Mouse (Mus musculus) embryonic facial prominence, embryonic 10.5 days (tissue): ENCODE measurements around the gene Pnp2. TPM values are rescaled to one million over a fixed set of nuclear protein-coding genes. Genes with fewer than 3 reads are reported as not detected.
"Not testable (repeated sequence)": the region's sequence is repeated elsewhere in the genome, so short reads cannot be mapped to it uniquely, and the experiment has no call there.

ENCODE experiments used
- DNase-seq: peaks from one replicate; pipeline ENCODE4 v3.0.0-alpha.2; 2017; ENCODE audit warnings: low spot score
- H3K27ac ChIP-seq: fragments of 300-500 bp; sonication (generic); replicated peaks from 2 replicates; pipeline ENCODE4 v1.5.1; 2016; ENCODE audit warnings: mild to moderate bottlenecking
- H3K27me3 ChIP-seq: fragments of 300-500 bp; sonication (generic); replicated peaks from 2 replicates; pipeline ENCODE4 v1.6.1; 2016; ENCODE audit warnings: low read depth, mild to moderate bottlenecking; ENCODE audit not compliant: poor library complexity, severe bottlenecking
- H3K36me3 ChIP-seq: fragments of 300-500 bp; sonication (generic); replicated peaks from 2 replicates; pipeline ENCODE4 v1.6.1; 2016; ENCODE audit warnings: mild to moderate bottlenecking, moderate library complexity
- H3K4me1 ChIP-seq: fragments of 300-500 bp; sonication (generic); 2 replicates; pipeline ENCODE4 v1.6.1; 2016
- H3K4me3 ChIP-seq: fragments of 300-500 bp; sonication (generic); 2 replicates; pipeline ENCODE4 v1.5.1; 2016; ENCODE audit warnings: mild to moderate bottlenecking, moderate library complexity
- H3K9me3 ChIP-seq: fragments of 300-500 bp; sonication (generic); 2 replicates; pipeline ENCODE4 v1.6.1; 2016; ENCODE audit warnings: mild to moderate bottlenecking
- WGBS: fragments of 180-500 bp; shearing (Covaris S2); methylation state at CpG from one replicate; pipeline ENCODE4 v1.1.7; 2016; 5-methylcytosine and 5-hydroxymethylcytosine counted together
- polyA plus RNA-seq: library from polyadenylated mRNA; unstranded; fragments of >200 nt; fragmentation: Nextera tagmentation; extraction: Ambion mirVana; gene quantifications from 2 replicates; pipeline ENCODE4 v1.2.1, GENCODE M21; 2016

The Pnp2 gene
- polyA plus RNA-seq, 1 experiment from 2014 or later, result 0.39 TPM

GRCm38 (mm10) chr14:50936649-50937048 is 19.1 kb upstream of the Pnp2 start:
- no peaks in the 10 kb centered on the region for H3K27me3 ChIP-seq
- 80% methylated on average over 1 of the region's 1 CpGs for WGBS
- DNase-seq, result no peak
- no peaks in the 10 kb centered on the region for H3K36me3 ChIP-seq
- H3K4me1 ChIP-seq, result peaks cover 7% of the 10 kb centered on the region
- no peaks in the 10 kb centered on the region for H3K9me3 ChIP-seq
- H3K27ac ChIP-seq, result no peak overlapping the region
- no peak overlapping the region for H3K4me3 ChIP-seq

- DNase-seq, result no peak
- H3K9me3 ChIP-seq, result no peaks in the 10 kb centered on the region
- H3K27me3 ChIP-seq, result no peaks in the 10 kb centered on the region
- no peak overlapping the region for H3K4me3 ChIP-seq
- H3K27ac ChIP-seq, result no peak overlapping the region
- no peaks in the 10 kb centered on the region for H3K36me3 ChIP-seq
- no peaks in the 10 kb centered on the region for H3K4me1 ChIP-seq
- WGBS, result 86% methylated on average over 3 of the region's 3 CpGs
Measured at GRCm38 (mm10) chr14:50938119-50938908, 17.5 kb upstream of the Pnp2 start.

DNA sequence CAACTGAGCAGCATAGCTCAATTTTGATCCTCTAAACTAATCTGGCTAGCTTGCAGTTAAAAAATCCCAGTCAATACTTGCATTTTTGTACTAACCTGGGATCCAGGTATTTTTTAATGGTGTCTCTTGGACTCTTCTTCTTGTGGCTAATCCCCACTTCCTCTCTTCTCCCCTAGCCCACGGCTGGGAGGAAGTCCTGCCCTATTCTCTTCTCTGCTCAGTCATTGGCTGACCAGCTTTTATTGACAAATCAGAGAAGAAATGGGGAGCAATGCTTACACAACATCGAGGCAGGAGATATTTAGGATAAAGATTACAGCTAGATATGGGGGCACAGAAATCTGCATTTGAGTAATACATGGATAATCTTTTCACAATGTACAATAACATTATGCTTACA is 16.9 kb upstream of the Pnp2 start:
- peaks cover 2% of the 10 kb centered on the region; the same call in 1 of the 2 replicates for H3K4me1 ChIP-seq
- DNase-seq, result no peak
- H3K36me3 ChIP-seq, result no peaks in the 10 kb centered on the region
- no peak overlapping the region for H3K27ac ChIP-seq
- no peaks in the 10 kb centered on the region for H3K9me3 ChIP-seq
- no peak overlapping the region for H3K4me3 ChIP-seq
- no peaks in the 10 kb centered on the region for H3K27me3 ChIP-seq
- 36% methylated on average over 2 of the region's 2 CpGs for WGBS

- H3K4me3 ChIP-seq, result peak within 1 kb of the TSS; percentile 62
- DNase-seq, result peak; percentile 95
- peaks cover 6% of the 10 kb centered on the region for H3K36me3 ChIP-seq
- H3K9me3 ChIP-seq, result no peaks in the 10 kb centered on the region
- no peaks in the 10 kb centered on the region for H3K27me3 ChIP-seq
- WGBS, result 20% methylated on average over 31 of the region's 31 CpGs
- peak within 1 kb of the TSS; percentile 86 for H3K27ac ChIP-seq
- peaks cover 11% of the 10 kb centered on the region; the same call in 1 of the 2 replicates for H3K4me1 ChIP-seq
Measured at GRCm38 (mm10) chr14:50943932-50944667, 11.7 kb upstream of the Pnp2 start, which contains the start of gene Gm49342. TSS of gene Gm49342 (plus strand) at chr14:50944517.

- WGBS, result under 1% methylated on average over 15 of the region's 15 CpGs
- not testable (repeated sequence) for H3K27me3 ChIP-seq, DNase-seq, H3K9me3 ChIP-seq
- Histone ChIP-seq H3K4me1 (peaks cover 11% of the 10 kb centered on the region; the same call in 1 of the 2 replicates), H3K27ac (peak overlapping the region; percentile 86), H3K36me3 (peaks cover 11% of the 10 kb centered on the region), H3K4me3 (peak overlapping the region; percentile 62)
Measured at GRCm38 (mm10) chr14:50944668-50945033, 11.1 kb upstream of the Pnp2 start.

DNA sequence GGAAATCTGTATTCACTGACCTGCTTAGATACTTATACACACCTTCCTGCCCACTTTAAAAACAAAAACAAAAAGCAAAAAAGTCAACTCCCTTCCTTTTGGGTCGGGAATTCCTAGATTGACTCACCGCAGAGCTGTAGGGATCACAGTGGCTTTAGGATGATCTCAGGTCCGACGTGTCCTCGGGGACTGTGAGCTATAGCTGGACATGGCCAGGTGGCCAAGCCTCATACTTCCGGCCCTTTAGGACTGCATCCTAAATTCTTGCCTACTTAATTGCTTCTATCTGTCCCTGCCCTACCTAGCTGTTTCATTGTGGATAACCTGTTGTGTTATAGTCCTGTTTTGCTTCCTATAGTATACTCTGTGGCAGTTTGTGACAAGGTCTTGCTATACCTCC is 10.7 kb upstream of the Pnp2 start:
- Histone ChIP-seq H3K4me1 (peaks cover 11% of the 10 kb centered on the region; the same call in 1 of the 2 replicates), H3K4me3 (peak overlapping the region; percentile 62), H3K27ac (peak overlapping the region; percentile 86), H3K36me3 (peaks cover 12% of the 10 kb centered on the region)
- DNase-seq, H3K9me3 ChIP-seq, H3K27me3 ChIP-seq: not testable (repeated sequence)
- 14% methylated on average over 6 of the region's 6 CpGs for WGBS

GRCm38 (mm10) chr14:50945526-50945925 is 10.3 kb upstream of the Pnp2 start:
- not testable (repeated sequence) for H3K27me3 ChIP-seq, DNase-seq, H3K27ac ChIP-seq, H3K9me3 ChIP-seq
- peaks cover 11% of the 10 kb centered on the region; the same call in 1 of the 2 replicates for H3K4me1 ChIP-seq
- peaks cover 15% of the 10 kb centered on the region for H3K36me3 ChIP-seq
- WGBS, result 45% methylated on average over 3 of the region's 3 CpGs
- H3K4me3 ChIP-seq, result peak overlapping the region; percentile 62

GRCm38 (mm10) chr14:50955487-50955886 is 305 bp upstream of the Pnp2 start:
- H3K4me3 ChIP-seq, result no peak overlapping the region

DNA sequence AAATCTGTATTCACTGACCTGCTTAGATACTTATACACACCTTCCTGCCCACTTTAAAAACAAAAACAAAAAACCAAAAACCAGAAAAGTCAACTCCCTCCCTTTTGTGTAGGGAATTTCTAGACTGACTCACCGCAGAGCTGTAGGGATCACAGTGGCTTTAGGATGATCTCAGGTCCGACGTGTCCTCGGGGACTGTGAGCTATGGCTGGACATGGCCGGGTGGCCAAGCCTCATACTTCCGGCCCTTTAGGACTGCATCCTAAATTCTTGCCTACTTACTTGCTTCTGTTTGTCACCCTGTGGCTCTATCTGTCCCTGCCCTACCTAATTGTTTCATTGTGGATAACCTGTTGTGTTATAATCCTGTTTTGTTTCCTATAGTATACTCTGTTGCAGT is 932 bp downstream of the Pnp2 start:
- not testable (repeated sequence) for H3K4me1 ChIP-seq, H3K27me3 ChIP-seq, H3K27ac ChIP-seq, H3K36me3 ChIP-seq, DNase-seq, H3K4me3 ChIP-seq, H3K9me3 ChIP-seq
- WGBS, result 86% methylated on average over 6 of the region's 6 CpGs

More at GRCm38 (mm10) chr14:50955487-50955886, 305 bp upstream of the Pnp2 start:
- Histone ChIP-seq H3K4me1 (peaks cover 4% of the 10 kb centered on the region; the same call in 1 of the 2 replicates), H3K36me3 (peaks cover 21% of the 10 kb centered on the region), H3K27me3 (no peaks in the 10 kb centered on the region), H3K27ac (no peak overlapping the region), H3K9me3 (no peaks in the 10 kb centered on the region)
- WGBS, result 88% methylated on average over 10 of the region's 10 CpGs
- no peak for DNase-seq

GRCm38 (mm10) chr14:50957146-50957545 is 1.4 kb downstream of the Pnp2 start:
- H3K27ac ChIP-seq, result not testable (repeated sequence)

GRCm38 (mm10) chr14:50958289-50958995 is 2.6 kb downstream of the Pnp2 start:
- 91% methylated on average over 5 of the region's 5 CpGs for WGBS
- DNase-seq, H3K27me3 ChIP-seq, H3K27ac ChIP-seq, H3K4me1 ChIP-seq, H3K36me3 ChIP-seq, H3K9me3 ChIP-seq, H3K4me3 ChIP-seq: not testable (repeated sequence)

More at GRCm38 (mm10) chr14:50957146-50957545, 1.4 kb downstream of the Pnp2 start:
- not testable (repeated sequence) for H3K9me3 ChIP-seq, H3K36me3 ChIP-seq, H3K27me3 ChIP-seq, H3K4me3 ChIP-seq, H3K4me1 ChIP-seq, DNase-seq
- WGBS, result 72% methylated on average over 3 of the region's 3 CpGs

DNA sequence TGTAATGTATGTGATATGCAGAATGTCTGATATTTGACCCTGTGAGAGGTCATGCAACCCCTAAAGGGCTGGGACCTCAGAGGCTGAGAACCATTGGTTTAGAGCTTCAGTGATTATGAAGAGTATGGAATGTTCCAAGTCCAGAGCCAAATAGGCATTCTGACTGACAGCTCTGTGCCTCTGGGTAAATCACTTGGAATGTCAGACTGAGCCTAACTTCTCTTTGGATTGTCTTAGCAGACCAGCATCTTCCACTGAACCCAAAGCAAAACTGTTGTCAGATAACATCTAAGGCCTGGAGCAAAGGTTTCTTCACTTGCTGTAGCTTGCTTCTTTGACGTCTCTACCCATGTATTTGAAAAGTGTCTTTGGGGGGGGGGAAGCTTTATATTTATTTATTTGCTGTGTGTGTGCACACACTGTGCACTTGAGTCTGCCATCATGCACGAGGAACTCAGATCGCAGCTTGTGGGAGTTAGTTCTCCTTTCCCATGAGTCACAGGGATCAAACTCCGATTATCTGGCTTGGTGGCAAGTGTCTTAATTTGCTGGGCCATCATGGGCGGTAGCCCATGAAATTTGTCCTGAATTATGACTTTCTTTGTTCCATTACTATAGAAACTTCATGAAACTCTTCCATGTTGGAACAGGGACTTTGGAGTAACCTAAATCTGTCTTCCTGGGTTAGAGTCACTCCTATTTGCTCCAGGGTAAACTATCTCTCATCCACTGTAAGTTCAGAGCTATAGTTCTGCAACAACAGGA is 12.6 kb downstream of the Pnp2 start:
- H3K4me3 ChIP-seq, result no peak overlapping the region
- H3K36me3 ChIP-seq, result no peaks in the 10 kb centered on the region
- WGBS, result 80% methylated on average over 5 of the region's 5 CpGs
- H3K27me3 ChIP-seq, result no peaks in the 10 kb centered on the region
- no peaks in the 10 kb centered on the region for H3K9me3 ChIP-seq
- H3K4me1 ChIP-seq, result peaks cover 12% of the 10 kb centered on the region; the same call in 1 of the 2 replicates
- no peak overlapping the region for H3K27ac ChIP-seq
- no peak for DNase-seq
